Mouse (Mus musculus) neural tube, embryonic 13.5 days (tissue): Measurements from ENCODE around the gene Olfr640. TPM values are rescaled to one million over a fixed set of nuclear protein-coding genes. Genes with fewer than 3 reads are reported as not detected.

Source experiments
- ATAC-seq: fragments of 200-750 bp; cut with Nextera tagmentation; 2 replicates; pipeline ENCODE4 v1.8.0; 2017; ENCODE audit warnings: low read depth, mild to moderate bottlenecking, moderate TSS enrichment, moderate library complexity
- H3K27ac ChIP-seq: fragments of 300-500 bp; sonication (generic); replicated peaks from 2 replicates; pipeline ENCODE4 v1.5.1; 2015; ENCODE audit warnings: moderate library complexity, mild to moderate bottlenecking, inconsistent platforms
- H3K27me3 ChIP-seq: fragments of 300-500 bp; sonication (generic); 2 replicates; pipeline ENCODE4 v1.6.1; 2015; ENCODE audit warnings: mild to moderate bottlenecking, inconsistent platforms
- H3K36me3 ChIP-seq: fragments of 300-500 bp; sonication (generic); 2 replicates; pipeline ENCODE4 v1.6.1; 2015; ENCODE audit warnings: mild to moderate bottlenecking, inconsistent platforms
- H3K4me1 ChIP-seq: fragments of 300-500 bp; sonication (generic); replicated peaks from 2 replicates; pipeline ENCODE4 v1.6.1; 2015; ENCODE audit warnings: inconsistent platforms
- H3K4me2 ChIP-seq: fragments of 300-500 bp; sonication (generic); 2 replicates; pipeline ENCODE4 v1.6.1; 2015; ENCODE audit warnings: inconsistent platforms, mild to moderate bottlenecking, moderate library complexity
- H3K4me3 ChIP-seq: fragments of 300-500 bp; sonication (generic); 2 replicates; pipeline ENCODE4 v1.5.1; 2015; ENCODE audit warnings: mild to moderate bottlenecking, inconsistent platforms
- H3K9ac ChIP-seq: fragments of 300-500 bp; sonication (generic); 2 replicates; pipeline ENCODE4 v1.6.1; 2015; ENCODE audit warnings: moderate library complexity, mild to moderate bottlenecking, inconsistent platforms
- H3K9me3 ChIP-seq: fragments of 300-500 bp; sonication (generic); 2 replicates; pipeline ENCODE4 v1.6.1; 2016; ENCODE audit warnings: inconsistent platforms
- WGBS: fragments of 180-500 bp; shearing (Covaris S2); methylation state at CpG from one replicate; pipeline ENCODE4 v1.1.7; 2015; 5-methylcytosine and 5-hydroxymethylcytosine counted together
- polyA plus RNA-seq: library from polyadenylated mRNA; unstranded; fragments of >200 nt; fragmentation: Nextera tagmentation; extraction: Ambion mirVana; gene quantifications from 2 replicates; pipeline ENCODE4 v1.2.1, GENCODE M21; 2015

Olfr640 gene
- polyA plus RNA-seq, 1 experiment from 2014 or later = not detected

GRCm38 (mm10) chr7:103971782-103972181 is 53.6 kb downstream of the Olfr640 start:
- no peak overlapping the region for H3K27ac ChIP-seq
- H3K36me3 ChIP-seq = no peaks in the 10 kb centered on the region
- H3K9me3 ChIP-seq = no peaks in the 10 kb centered on the region
- H3K4me3 ChIP-seq = no peak overlapping the region
- no peaks in the 10 kb centered on the region for H3K4me1 ChIP-seq
- no peak overlapping the region for H3K4me2 ChIP-seq
- H3K9ac ChIP-seq = no peak overlapping the region
- no peak for ATAC-seq
- no peaks in the 10 kb centered on the region for H3K27me3 ChIP-seq
- WGBS = 78% methylated on average over 1 of the region's 1 CpGs

- Histone ChIP-seq H3K27ac (no peak within 1 kb of the TSS), H3K9ac (no peak within 1 kb of the TSS), H3K27me3 (no peaks in the 10 kb centered on the region), H3K9me3 (no peaks in the 10 kb centered on the region), H3K4me2 (no peak within 1 kb of the TSS), H3K4me3 (no peak within 1 kb of the TSS), H3K4me1 (no peaks in the 10 kb centered on the region), H3K36me3 (no peaks in the 10 kb centered on the region)
- 75% methylated on average over 1 of the region's 1 CpGs for WGBS
- no peak for ATAC-seq
These were observed 54.5 kb downstream of the Olfr640 start, which contains the start of gene Olfr635 for GRCm38 (mm10) chr7:103970852-103971251. Gene Olfr635, plus strand, starts transcription at chr7:103971152.

Other genes starting within 250 kb of the Olfr640 start
- not detected in 2 replicates for gene Olfr68, start 245.9 kb downstream of the Olfr640 start, polyA plus RNA-seq
- gene Olfr67, start 233.8 kb downstream of the Olfr640 start, polyA plus RNA-seq = not detected in 2 replicates
- 1,029 and 1,038 TPM in 2 replicates for gene Hbb-bt, start 211.6 kb downstream of the Olfr640 start, polyA plus RNA-seq
- gene Hbb-bs, start 197.5 kb downstream of the Olfr640 start, polyA plus RNA-seq = 1,894 and 2,140 TPM in 2 replicates
- not detected in 2 replicates for gene Hbb-bh2, start 185.1 kb downstream of the Olfr640 start, polyA plus RNA-seq
- gene Hbb-bh1, start 182.4 kb downstream of the Olfr640 start, polyA plus RNA-seq = 31.8 and 57.0 TPM in 2 replicates
- gene Hbb-y, start 172.4 kb downstream of the Olfr640 start, polyA plus RNA-seq = 3,874 and 4,036 TPM in 2 replicates
- not detected in 2 replicates for gene Olfr66, start 139.3 kb downstream of the Olfr640 start, polyA plus RNA-seq
- gene Olfr64, start 131.1 kb downstream of the Olfr640 start, polyA plus RNA-seq = not detected in 2 replicates
- not detected in 2 replicates for gene Olfr65, start 122.1 kb downstream of the Olfr640 start, polyA plus RNA-seq
- gene Olfr631, start 96.7 kb downstream of the Olfr640 start, polyA plus RNA-seq = not detected in 2 replicates
- 0.08 TPM in 1 of 2 replicates, not detected in the other for gene Olfr632, start 91.2 kb downstream of the Olfr640 start, polyA plus RNA-seq
- not detected in 2 replicates for gene Olfr633, start 81.1 kb downstream of the Olfr640 start, polyA plus RNA-seq
- gene Olfr635, start 54.4 kb downstream of the Olfr640 start, polyA plus RNA-seq = not detected in 2 replicates
- gene Olfr638, start 26.8 kb downstream of the Olfr640 start, polyA plus RNA-seq = not detected in 2 replicates
- not detected in 2 replicates for gene Olfr639, start 8.3 kb downstream of the Olfr640 start, polyA plus RNA-seq
- gene Olfr641, start 9.9 kb upstream of the Olfr640 start, polyA plus RNA-seq = not detected in 2 replicates
- not detected in 2 replicates for gene Olfr642, start 27.1 kb upstream of the Olfr640 start, polyA plus RNA-seq
- gene 4930516K23Rik, start 35.9 kb upstream of the Olfr640 start, polyA plus RNA-seq = not detected in 2 replicates
- not detected in 2 replicates for gene Olfr644, start 46.3 kb upstream of the Olfr640 start, polyA plus RNA-seq
- gene Olfr645, start 59.9 kb upstream of the Olfr640 start, polyA plus RNA-seq = not detected in 2 replicates
- not detected in 2 replicates for gene Olfr646, start 79.3 kb upstream of the Olfr640 start, polyA plus RNA-seq
- gene Ubqln5, start 104.3 kb upstream of the Olfr640 start, polyA plus RNA-seq = not detected in 2 replicates
- gene Olfr643, start 111.8 kb upstream of the Olfr640 start, polyA plus RNA-seq = not detected in 2 replicates
- not detected in 2 replicates for gene Ubqln3, start 117.7 kb upstream of the Olfr640 start, polyA plus RNA-seq
- not detected in 2 replicates for gene Ubqlnl, start 125.0 kb upstream of the Olfr640 start, polyA plus RNA-seq
- not detected in 2 replicates for gene Olfm5, start 139.3 kb upstream of the Olfr640 start, polyA plus RNA-seq
- 0.23 and 0.25 TPM in 2 replicates for gene Olfr648, start 157.8 kb upstream of the Olfr640 start, polyA plus RNA-seq
- not detected in 2 replicates for gene Olfr649, start 170.4 kb upstream of the Olfr640 start, polyA plus RNA-seq
- 0.47 and 0.83 TPM in 2 replicates for gene Trim6, start 193.2 kb upstream of the Olfr640 start, polyA plus RNA-seq
- 0.84 TPM in 2 replicates for gene Trim34a, start 218.9 kb upstream of the Olfr640 start, polyA plus RNA-seq